Mouse (Mus musculus): Measurements from ENCODE around the gene Vmn1r21.
A peak's percentile ranks its signal among the peaks of the same experiment; 100 is the strongest.
"Not testable (repeated sequence)": the region's sequence is repeated elsewhere in the genome, so short reads cannot be mapped to it uniquely, and the experiment has no call there.

The Vmn1r21 gene

GRCm38 (mm10) chr6:57850286-57850685, at the start of gene Vmn1r21:
Vmn1r21 (minus strand) TSS chr6:57850343.
- DNase-seq (ENCODE audit: low spot score): no peak

GRCm38 (mm10) chr6:57859043-57860042, 9.2 kb upstream of the Vmn1r21 start:
- peak; percentile 19 for DNase-seq (ENCODE audit: low spot score)

- not testable (repeated sequence) for DNase-seq (ENCODE audit: low spot score)
Measured at GRCm38 (mm10) chr6:57851177-57851576, 1.0 kb upstream of the Vmn1r21 start.

- DNase-seq (ENCODE audit: low spot score): no peak
Measured at GRCm38 (mm10) chr6:57839693-57840408, 10.3 kb downstream of the Vmn1r21 start.

GRCm38 (mm10) chr6:57825259-57825715, 24.9 kb downstream of the Vmn1r21 start:
- no peak for DNase-seq (ENCODE audit: low spot score)

GRCm38 (mm10) chr6:57824422-57825258, 25.5 kb downstream of the Vmn1r21 start, which contains the start of gene Vopp1:
Vopp1 (minus strand) TSS chr6:57825159.
- DNase-seq (ENCODE audit: low spot score): peak; percentile 65

GRCm38 (mm10) chr6:57823461-57823860, 26.7 kb downstream of the Vmn1r21 start:
- DNase-seq (ENCODE audit: low spot score): no peak

GRCm38 (mm10) chr6:57822648-57823410, 27.3 kb downstream of the Vmn1r21 start:
- no peak for DNase-seq (ENCODE audit: low spot score)

- DNase-seq (ENCODE audit: low spot score): no peak
Measured at GRCm38 (mm10) chr6:57814436-57814940, 35.7 kb downstream of the Vmn1r21 start.

GRCm38 (mm10) chr6:57811748-57812730, 38.1 kb downstream of the Vmn1r21 start:
- no peak for DNase-seq (ENCODE audit: low spot score)

- DNase-seq (ENCODE audit: low spot score): no peak
Measured at GRCm38 (mm10) chr6:57805218-57806069, 44.7 kb downstream of the Vmn1r21 start.

GRCm38 (mm10) chr6:57803130-57803529, 47.0 kb downstream of the Vmn1r21 start:
- DNase-seq (ENCODE audit: low spot score): no peak

GRCm38 (mm10) chr6:57798986-57799385, 51.2 kb downstream of the Vmn1r21 start:
- no peak for DNase-seq (ENCODE audit: low spot score)

GRCm38 (mm10) chr6:57796853-57797423, 53.2 kb downstream of the Vmn1r21 start:
- no peak for DNase-seq (ENCODE audit: low spot score)

- no peak for DNase-seq (ENCODE audit: low spot score)
Measured at GRCm38 (mm10) chr6:57795835-57796234, 54.3 kb downstream of the Vmn1r21 start.

Measured in urinary bladder, postnatal 14 days (tissue).